Mouse (Mus musculus): ENCODE data around the gene Usp21. TPM values are rescaled to one million over a fixed set of nuclear protein-coding genes. Genes with fewer than 3 reads are reported as not detected.
A peak's percentile ranks its signal among the peaks of the same experiment; 100 is the strongest.

Gene Usp21
- total and polyA plus RNA-seq, 3 experiments = 10.0 to 66.4 TPM; not detected in 1

- TF ChIP-seq TBP (IDR thresholded peaks at IDR 0.05; ENCODE audit: low read depth, low read length) (no peak), POLR2AphosphoS5 (IDR thresholded peaks at IDR 0.05; ENCODE audit: borderline replicate concordance, low read depth, low read length) (no peak), CTCF (IDR thresholded peaks at IDR 0.05 in 2 of 3, conservative IDR thresholded peaks at IDR 0.05 in 1 of 3; ENCODE audit: control insufficient read depth in 1 of 3, insufficient read depth in 1 of 3, low read depth in 2 of 3, low read length in 3 of 3, poor library complexity in 1 of 3, severe bottlenecking in 1 of 3) (peak in 2 of 3 experiments; percentile 41 to 77; a peak in 4 of 6 replicates), E2F4 (IDR thresholded peaks at IDR 0.05; ENCODE audit: borderline replicate concordance, low read depth, low read length) (no peak), MAFK (IDR thresholded peaks at IDR 0.05; ENCODE audit: borderline replicate concordance, low read depth, low read length) (no peak), ETS1 (IDR thresholded peaks at IDR 0.05; ENCODE audit: low read depth, low read length) (no peak), SIN3A (IDR thresholded peaks at IDR 0.05; ENCODE audit: low read length) (peak; percentile 34; the same call in 1 of the 2 replicates), MXI1 (IDR thresholded peaks at IDR 0.05; ENCODE audit: low read depth, low read length) (no peak)
Measured at GRCm38 (mm10) chr1:171321415-171321814, 33.6 kb upstream of the Usp21 start (continued).

DNA sequence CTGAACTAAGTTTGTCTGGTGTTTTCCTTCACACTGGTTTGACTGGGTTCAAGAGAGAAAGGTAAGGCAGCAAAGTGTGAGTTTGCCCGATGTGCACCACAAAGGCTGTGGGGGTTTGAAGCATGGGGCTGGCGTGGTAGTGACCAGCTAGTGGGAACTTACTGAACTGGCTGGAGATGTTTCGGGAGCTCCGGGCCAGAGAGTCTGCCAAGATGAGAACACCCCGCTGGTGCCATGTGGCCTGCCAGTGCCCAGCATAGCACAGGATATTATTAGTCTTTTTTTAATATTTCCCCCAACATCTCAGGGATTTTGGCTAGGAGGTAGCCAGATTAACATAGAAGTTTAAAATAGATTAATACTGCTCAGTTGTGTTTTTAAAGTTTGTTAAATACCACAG, 32.4 kb upstream of the Usp21 start:
- no peaks in the 10 kb centered on the region for H3K79me2 ChIP-seq (ENCODE audit: control insufficient read depth, insufficient read depth, low read length, poor library complexity)
- H3K36me3 ChIP-seq (ENCODE audit: control insufficient read depth in 1 of 2, insufficient read depth in 2 of 2, low read length in 2 of 2) = peaks cover 0 to 2% of the 10 kb centered on the region in 2 experiments; a peak in 1 of 4 replicates
- no peaks in the 10 kb centered on the region for H3K27me3 ChIP-seq (ENCODE audit: control insufficient read depth in 1 of 2, insufficient read depth in 2 of 2, low read length in 2 of 2)
- H3K27ac ChIP-seq (ENCODE audit: control insufficient read depth, low read depth, low read length) = no peak overlapping the region
- no peaks in the 10 kb centered on the region for H3K4me1 ChIP-seq (ENCODE audit: control insufficient read depth in 1 of 2, insufficient read depth in 2 of 2, low read length in 2 of 2)
- no peak for DNase-seq (ENCODE audit: low read depth, low spot score)
- H3K9me3 ChIP-seq (replicated peaks; ENCODE audit: insufficient read depth, low read length) = no peaks in the 10 kb centered on the region
- no peak overlapping the region for H3K9ac ChIP-seq (ENCODE audit: control insufficient read depth, low read depth, low read length, poor library complexity, severe bottlenecking)
- no peak overlapping the region for H3K4me3 ChIP-seq (ENCODE audit: control insufficient read depth in 1 of 2, insufficient read depth in 1 of 2, low read depth in 2 of 2, low read length in 2 of 2)
- TF ChIP-seq CTCF (IDR thresholded peaks at IDR 0.05 in 2 of 3, conservative IDR thresholded peaks at IDR 0.05 in 1 of 3; ENCODE audit: control insufficient read depth in 1 of 3, insufficient read depth in 1 of 3, low read depth in 2 of 3, low read length in 3 of 3, poor library complexity in 1 of 3, severe bottlenecking in 1 of 3) (no peak), SIN3A (IDR thresholded peaks at IDR 0.05; ENCODE audit: low read length) (no peak), POLR2AphosphoS2 (IDR thresholded peaks at IDR 0.05; ENCODE audit: low read length) (no peak), USF2 (IDR thresholded peaks at IDR 0.05; ENCODE audit: borderline replicate concordance in 1 of 2, insufficient read depth in 1 of 2, low read depth in 1 of 2, low read length in 2 of 2) (no peak), EP300 (IDR thresholded peaks at IDR 0.05; ENCODE audit: low read depth in 1 of 2, low read length in 2 of 2) (no peak), TCF12 (IDR thresholded peaks at IDR 0.05; ENCODE audit: low read depth, low read length) (no peak), GABPA (IDR thresholded peaks at IDR 0.05; ENCODE audit: low read depth, low read length) (no peak), ZNF384 (IDR thresholded peaks at IDR 0.05; ENCODE audit: low read depth, low read length) (no peak), POLR2AphosphoS5 (IDR thresholded peaks at IDR 0.05; ENCODE audit: borderline replicate concordance, low read depth, low read length) (no peak)

DNA sequence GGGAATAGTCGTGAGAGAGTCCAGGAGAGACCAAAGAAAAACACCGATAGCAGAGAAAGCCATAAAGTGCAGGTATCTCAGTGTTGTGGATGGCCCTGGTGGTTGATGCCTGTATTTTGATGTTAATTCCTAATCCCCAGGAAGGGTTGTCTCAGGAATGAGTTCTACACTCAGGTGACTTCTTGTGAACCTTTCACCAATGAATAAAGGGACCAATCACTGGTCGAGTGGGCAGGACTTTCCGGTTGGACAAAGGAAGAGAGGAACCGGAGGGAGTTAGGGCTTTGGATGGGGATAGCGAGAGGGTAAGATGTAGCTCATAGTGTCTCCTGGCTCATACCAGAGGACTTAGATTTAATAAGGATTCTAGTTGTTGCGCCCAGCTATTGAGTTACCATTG, 32.0 kb upstream of the Usp21 start:
- DNase-seq (ENCODE audit: low read depth, low spot score) = no peak
- no peak overlapping the region for H3K9ac ChIP-seq (ENCODE audit: control insufficient read depth, low read depth, low read length, poor library complexity, severe bottlenecking)
- TF ChIP-seq MYB (IDR thresholded peaks at IDR 0.05; ENCODE audit: low read depth, low read length) (no peak), POLR2AphosphoS2 (IDR thresholded peaks at IDR 0.05; ENCODE audit: low read length) (peak; percentile 43; the same call in 1 of the 2 replicates)

More for the DNA sequence above, 32.0 kb upstream of the Usp21 start:
- H3K36me3 ChIP-seq (ENCODE audit: control insufficient read depth in 1 of 2, insufficient read depth in 2 of 2, low read length in 2 of 2) = peaks cover 0 to 2% of the 10 kb centered on the region in 2 experiments; a peak in 1 of 4 replicates
- no peaks in the 10 kb centered on the region for H3K4me1 ChIP-seq (ENCODE audit: control insufficient read depth in 1 of 2, insufficient read depth in 2 of 2, low read length in 2 of 2)
- no peak overlapping the region for H3K27ac ChIP-seq (ENCODE audit: control insufficient read depth, low read depth, low read length)
- H3K79me2 ChIP-seq (ENCODE audit: control insufficient read depth, insufficient read depth, low read length, poor library complexity) = no peaks in the 10 kb centered on the region
- no peaks in the 10 kb centered on the region for H3K27me3 ChIP-seq (ENCODE audit: control insufficient read depth in 1 of 2, insufficient read depth in 2 of 2, low read length in 2 of 2)
- H3K4me3 ChIP-seq (ENCODE audit: control insufficient read depth in 1 of 2, insufficient read depth in 1 of 2, low read depth in 2 of 2, low read length in 2 of 2) = no peak overlapping the region
- H3K9me3 ChIP-seq (replicated peaks; ENCODE audit: insufficient read depth, low read length) = no peaks in the 10 kb centered on the region
